Mouse (Mus musculus) hindlimb bud, embryonic 11.5 days (tissue): Measurements from ENCODE around the gene Med31.
"Not testable (repeated sequence)": the region's sequence is repeated elsewhere in the genome, so short reads cannot be mapped to it uniquely, and the experiment has no call there.

ENCODE experiments used
- DNase-seq: peaks from one replicate; pipeline ENCODE4 v3.0.0-alpha.2; 2012; ENCODE audit warnings: low read depth, low spot score; ENCODE audit errors: extremely low spot score

Gene Med31

GRCm38 (mm10) chr11:72205256-72205655 is 10.1 kb downstream of the Med31 start:
- no peak for DNase-seq

GRCm38 (mm10) chr11:72203440-72203839 is 12.0 kb downstream of the Med31 start:
- no peak for DNase-seq

DNA sequence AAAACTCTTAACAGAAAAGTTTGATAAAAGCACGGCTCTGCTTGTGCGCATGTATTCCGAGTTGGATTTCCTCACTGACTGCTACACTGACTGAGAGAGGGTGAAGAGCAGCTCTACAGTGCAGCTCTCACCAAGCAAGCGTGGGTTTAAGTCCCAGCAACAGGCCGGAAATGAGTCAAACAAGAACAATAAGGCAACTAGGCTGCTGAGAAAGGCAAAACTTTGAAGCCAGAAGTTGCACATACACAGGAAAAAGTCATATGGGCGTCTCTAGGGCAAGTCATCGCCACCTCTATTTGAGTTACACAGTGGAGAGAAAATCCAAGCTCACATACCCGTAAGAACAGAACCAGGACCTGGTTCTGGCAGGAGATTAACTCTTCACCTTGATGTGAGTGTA is 18.9 kb downstream of the Med31 start:
- no peak for DNase-seq

GRCm38 (mm10) chr11:72194259-72194658 is 21.1 kb downstream of the Med31 start:
- DNase-seq: no peak

GRCm38 (mm10) chr11:72190857-72191256 is 24.5 kb downstream of the Med31 start:
- DNase-seq: no peak

DNA sequence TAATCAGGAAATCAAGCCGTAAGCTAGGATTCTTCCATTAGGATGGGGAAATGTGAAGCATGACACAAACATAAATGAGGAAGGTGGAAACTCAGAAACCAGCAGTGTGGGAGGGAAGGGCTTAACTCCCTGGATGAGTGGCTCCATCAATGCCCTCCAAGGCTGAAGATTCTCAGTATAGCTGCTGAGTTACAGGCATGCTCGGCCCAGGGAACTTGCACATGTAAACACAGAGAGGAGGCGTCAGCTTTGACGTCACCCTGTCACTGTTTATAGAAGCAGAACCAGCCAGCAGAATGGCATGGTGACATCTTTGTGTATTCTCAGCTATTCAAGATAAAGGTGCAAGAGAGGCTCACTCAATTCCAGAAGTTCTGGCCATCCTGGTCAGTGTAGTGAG is 31.1 kb downstream of the Med31 start:
- DNase-seq: no peak

DNA sequence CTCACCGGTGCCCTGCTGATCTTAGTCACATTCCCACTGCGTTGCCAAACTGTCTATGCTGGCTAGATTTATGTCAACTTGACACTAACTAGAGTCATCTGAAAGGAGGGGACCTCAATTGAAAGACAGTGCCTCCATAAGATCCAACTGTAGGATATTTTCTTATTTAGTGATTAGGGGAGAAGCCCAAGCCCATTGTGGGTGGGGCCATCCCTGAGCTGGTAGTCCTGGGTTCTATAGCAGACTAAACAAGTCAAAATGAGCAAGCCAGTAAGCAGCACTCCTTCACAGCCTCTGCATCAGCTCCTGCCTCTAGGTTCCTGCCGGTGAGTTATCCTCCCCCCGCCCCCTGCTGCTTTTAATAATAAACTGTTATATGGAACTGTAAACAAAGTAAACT is 34.3 kb downstream of the Med31 start:
- no peak for DNase-seq

DNA sequence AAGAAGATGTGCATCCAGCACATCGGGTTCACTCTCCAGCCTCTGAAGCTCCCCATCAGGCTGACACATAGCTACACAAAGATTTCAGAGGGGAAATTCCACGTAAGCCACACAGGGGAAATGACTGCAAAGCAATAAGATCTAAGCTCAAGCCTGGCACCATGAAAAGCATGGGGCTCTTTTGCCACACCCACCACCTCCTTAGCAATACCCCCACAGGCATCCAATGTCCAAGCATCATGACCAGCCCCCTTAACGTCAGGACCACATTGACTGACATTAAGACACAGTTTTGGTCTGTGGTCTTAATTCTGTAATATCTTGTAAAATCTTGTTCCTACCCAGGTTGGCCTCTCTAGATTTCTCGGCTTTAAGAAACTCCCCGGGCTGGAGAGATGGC is 34.8 kb downstream of the Med31 start:
- no peak for DNase-seq

DNA sequence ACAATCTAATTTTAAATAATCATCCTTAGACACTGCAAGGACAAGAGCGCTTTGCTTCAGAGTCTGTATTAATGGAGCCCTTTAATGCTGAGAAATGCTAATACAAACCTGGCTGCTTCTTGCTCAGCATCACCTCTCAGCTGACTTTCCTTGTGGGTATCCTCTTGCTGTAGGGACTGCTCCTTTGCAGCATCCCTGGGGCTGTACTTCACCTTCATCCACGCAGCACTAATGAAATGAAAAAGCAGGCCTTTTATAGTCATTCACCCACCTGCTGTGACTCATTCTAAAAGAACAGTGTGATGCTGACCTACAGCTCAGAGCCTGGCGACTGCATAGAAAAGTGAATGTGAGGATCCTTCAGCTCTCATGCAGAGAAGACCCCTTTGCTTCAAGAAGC is 38.8 kb downstream of the Med31 start:
- DNase-seq: no peak

- no peak for DNase-seq
Observed at GRCm38 (mm10) chr11:72175966-72176365, 39.4 kb downstream of the Med31 start.

GRCm38 (mm10) chr11:72174721-72175120 is 40.7 kb downstream of the Med31 start:
- DNase-seq: no peak

GRCm38 (mm10) chr11:72173506-72173905 is 41.9 kb downstream of the Med31 start:
- DNase-seq: no peak

DNA sequence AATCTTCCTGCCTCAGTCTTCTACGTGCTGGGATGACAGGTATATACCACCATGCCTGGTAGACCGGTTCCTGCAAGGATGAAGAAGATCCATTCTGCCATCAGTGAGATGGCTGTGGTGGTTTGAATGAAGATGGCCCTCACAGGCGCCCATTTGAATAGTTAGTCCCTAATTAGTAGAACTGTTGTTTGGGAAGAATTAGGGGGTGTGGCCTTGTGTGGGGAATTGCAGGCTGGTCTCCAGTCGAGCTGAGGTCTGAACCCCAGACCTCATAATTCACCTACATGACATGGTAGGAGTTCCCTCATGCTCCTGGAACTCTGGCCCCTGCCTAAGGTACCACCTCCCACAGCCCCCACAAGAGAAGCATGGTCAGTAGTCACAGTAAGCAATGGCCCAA is 43.5 kb downstream of the Med31 start:
- DNase-seq: not testable (repeated sequence)

GRCm38 (mm10) chr11:72169871-72170270 is 45.5 kb downstream of the Med31 start:
- DNase-seq: no peak

GRCm38 (mm10) chr11:72163198-72163597 is 52.2 kb downstream of the Med31 start:
- no peak for DNase-seq
